Mouse (Mus musculus) brain, embryonic 18.5 days (tissue): ENCODE data around the gene Rbms2.
"Not testable (repeated sequence)": the region's sequence is repeated elsewhere in the genome, so short reads cannot be mapped to it uniquely, and the experiment has no call there.

Source experiments
- DNase-seq: peaks from one replicate; pipeline ENCODE4 v3.0.0-alpha.2; 2012; ENCODE audit warnings: low read depth, low spot score

The Rbms2 gene

DNA sequence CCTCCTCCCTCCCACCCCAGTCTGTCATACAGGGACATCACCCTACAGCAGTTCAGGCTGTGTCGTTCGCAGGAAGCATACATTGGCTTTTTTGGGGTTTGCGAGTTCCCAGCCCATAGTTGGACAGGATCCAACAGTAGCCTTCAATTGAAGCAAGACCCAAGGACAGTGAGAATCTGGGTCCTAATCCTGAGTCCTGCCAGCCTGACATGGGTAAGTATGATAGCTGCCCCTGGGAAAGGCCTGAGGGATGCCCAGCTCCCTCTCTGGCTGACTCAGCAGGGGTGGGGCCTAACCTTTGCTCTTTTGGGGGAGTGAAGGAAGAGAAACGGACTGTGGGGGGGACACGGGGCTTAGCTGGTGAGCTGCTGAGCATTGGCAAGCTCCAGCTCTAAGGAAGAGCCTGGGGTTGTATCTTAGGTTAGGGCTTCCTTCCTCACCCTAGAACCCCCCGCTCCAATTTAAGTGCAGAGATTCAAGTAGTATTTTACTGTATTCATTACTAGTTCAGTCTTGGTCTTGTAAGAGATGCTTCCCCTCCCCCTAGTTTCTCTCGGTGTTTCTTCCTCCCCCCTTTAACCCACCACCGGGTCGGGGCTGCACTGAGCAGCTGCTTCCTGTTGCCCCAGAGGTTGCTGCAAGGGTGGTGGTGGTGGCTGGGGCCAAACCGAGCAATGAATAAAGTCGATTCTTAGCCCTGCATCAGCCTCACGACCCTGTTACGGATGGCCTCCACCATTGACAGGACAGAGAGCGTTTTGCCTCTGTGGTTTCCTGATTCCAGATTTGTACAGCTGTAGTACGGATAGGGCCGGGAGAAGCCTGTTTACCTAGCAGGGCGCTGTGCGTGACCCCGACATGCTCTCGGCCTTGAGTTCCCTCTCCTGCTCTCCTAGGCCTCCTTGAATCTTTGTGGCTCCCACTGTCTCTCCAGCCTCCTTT, 88.3 kb downstream of the Rbms2 start, which contains the start of gene Baz2a:
Gene Baz2a (plus strand): TSS at position 14 of the 942 bp plus-strand sequence.
- DNase-seq, result no peak

- DNase-seq, result no peak
Measured at GRCm38 (mm10) chr10:128090651-128091563, 89.2 kb downstream of the Rbms2 start.

DNA sequence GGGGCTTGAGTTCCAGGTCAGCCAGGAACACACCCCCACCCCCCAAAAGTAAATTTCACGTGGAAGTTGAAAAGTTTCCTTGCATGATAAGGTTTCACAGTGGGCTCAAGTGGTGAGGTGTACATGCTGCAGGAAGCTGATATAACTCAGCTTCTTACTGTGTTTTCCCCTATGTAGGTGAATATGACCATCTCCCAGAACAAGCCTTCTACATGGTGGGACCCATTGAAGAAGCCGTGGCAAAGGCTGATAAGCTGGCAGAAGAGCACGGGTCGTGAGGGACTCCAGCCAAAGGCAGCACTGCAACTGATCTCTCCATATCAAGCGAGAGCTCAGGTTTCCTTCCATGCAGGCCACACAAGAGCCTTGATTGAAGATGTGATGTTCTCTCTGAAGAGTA, 90.3 kb downstream of the Rbms2 start:
- DNase-seq, result no peak

- DNase-seq, result no peak
Measured at GRCm38 (mm10) chr10:128088181-128088580, 91.9 kb downstream of the Rbms2 start.

DNA sequence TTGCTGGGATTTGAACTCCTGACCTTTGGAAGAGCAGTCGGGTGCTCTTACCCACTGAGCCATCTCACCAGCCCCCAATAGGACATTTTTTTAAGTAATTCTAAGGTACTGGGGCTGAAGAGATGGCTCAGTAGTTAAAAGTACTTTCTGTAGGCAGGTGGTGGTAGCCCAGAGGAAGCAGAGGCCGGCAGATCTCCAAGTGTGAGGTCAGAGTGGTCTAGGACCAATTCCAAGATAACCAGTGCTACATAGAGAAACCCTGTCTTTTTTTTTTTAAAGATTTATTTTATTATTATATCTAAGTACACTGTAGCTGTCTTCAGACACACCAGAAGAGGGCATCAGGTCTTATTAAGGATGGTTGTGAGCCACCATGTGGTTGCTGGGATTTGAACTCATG, 92.9 kb downstream of the Rbms2 start:
- DNase-seq, result not testable (repeated sequence)

GRCm38 (mm10) chr10:128086391-128086790, 93.7 kb downstream of the Rbms2 start:
- DNase-seq, result no peak

GRCm38 (mm10) chr10:128084160-128084559, 95.9 kb downstream of the Rbms2 start:
- no peak for DNase-seq

- no peak for DNase-seq
Measured at GRCm38 (mm10) chr10:128083688-128084087, 96.4 kb downstream of the Rbms2 start.

GRCm38 (mm10) chr10:128082880-128083421, 97.1 kb downstream of the Rbms2 start, which contains the start of gene Atp5b:
Gene Atp5b, plus strand, starts transcription at chr10:128083273.
- DNase-seq, result peak; percentile 99

DNA sequence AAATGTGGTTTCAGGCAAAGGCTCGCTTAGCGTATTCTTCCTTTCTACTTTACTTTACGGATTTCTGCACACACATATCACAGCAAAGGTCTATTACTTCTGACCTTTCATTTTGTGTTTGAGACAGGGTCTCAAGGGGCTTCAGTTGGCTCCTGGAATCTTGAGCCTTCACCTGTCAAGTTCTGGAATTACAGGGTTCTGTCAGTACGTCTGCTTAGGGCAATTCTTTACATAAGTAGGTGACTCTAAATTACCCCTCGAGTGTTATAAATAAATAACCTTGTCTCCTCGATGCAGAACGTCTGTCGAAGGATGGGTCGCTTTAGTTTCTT, 97.7 kb downstream of the Rbms2 start:
- no peak for DNase-seq

DNA sequence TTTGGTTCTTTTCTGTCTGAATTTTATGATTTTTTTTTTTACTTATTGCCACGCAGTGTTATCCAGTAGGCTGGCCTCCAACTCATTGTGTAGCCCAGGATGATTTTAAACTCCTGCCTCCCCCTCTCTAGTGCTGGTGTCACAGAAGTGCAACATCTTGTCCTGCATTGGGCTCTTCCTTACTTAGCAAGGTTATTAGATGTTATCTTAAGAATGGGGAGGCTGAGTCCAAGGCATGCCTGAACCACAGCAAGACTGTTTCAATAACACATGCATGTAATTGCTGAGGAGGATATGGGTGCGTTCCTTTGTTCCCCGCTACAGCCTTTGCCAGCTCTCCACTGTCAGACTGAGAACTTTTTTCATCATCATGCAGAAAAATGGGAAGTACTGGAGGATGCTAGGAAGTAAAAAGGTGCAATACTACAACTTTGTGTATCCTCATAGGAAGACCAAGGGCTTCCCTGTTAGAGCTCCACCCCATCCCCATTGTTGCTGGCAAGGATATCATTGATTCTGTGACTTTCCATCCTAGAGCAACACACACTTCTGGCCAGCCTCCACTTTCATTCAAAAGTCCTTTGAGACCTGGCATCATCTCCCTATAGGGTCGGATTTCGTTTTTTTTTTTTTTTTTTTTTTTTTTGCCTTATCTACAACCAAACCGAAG, 98.2 kb downstream of the Rbms2 start:
- DNase-seq, result no peak
